Mouse (Mus musculus) lung, adult 2 months (tissue): Measurements from ENCODE around the gene Mepe.

Source experiments
- CTCF ChIP-seq: fragments of 200-500 bp; IDR thresholded peaks from 2 replicates; pipeline ENCODE4 v1.5.1; 2011; ENCODE audit warnings: mild to moderate bottlenecking, low read length, control low read depth; ENCODE audit not compliant: insufficient read depth
- POLR2A ChIP-seq: fragments of 200-500 bp; IDR thresholded peaks from 2 replicates; pipeline ENCODE4 v1.6.1; 2011; ENCODE audit warnings: low read depth, mild to moderate bottlenecking, control low read depth, low read length, borderline replicate concordance; ENCODE audit errors: extremely low read depth

DNA sequence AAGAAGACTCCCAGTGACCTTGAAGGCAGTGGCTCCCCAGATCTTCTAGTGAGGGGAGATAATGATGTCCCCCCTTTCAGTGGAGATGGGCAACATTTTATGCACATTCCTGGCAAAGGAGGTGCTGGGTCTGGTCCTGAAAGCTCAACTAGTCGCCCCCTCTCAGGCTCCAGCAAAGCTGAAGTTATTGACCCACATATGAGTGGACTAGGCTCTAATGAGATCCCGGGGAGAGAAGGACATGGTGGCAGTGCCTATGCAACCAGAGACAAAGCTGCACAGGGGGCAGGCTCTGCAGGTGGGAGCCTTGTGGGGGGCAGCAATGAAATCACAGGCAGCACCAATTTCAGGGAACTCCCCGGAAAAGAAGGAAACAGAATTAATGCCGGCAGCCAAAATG is 12.4 kb downstream of the Mepe start:
- TF ChIP-seq POLR2A (no peak), CTCF (no peak)
